Comparison of ENCODE assay signal across 8 mouse cellular contexts in genomic region chr7:16581276-16582100, GRCm38 (mm10). TPM values are rescaled to one million over a fixed set of nuclear protein-coding genes. Genes with fewer than 3 reads are reported as not detected.
DNase-seq lines count a peak whose midpoint lies in the region; ATAC-seq lines count a peak whose summit lies in the region.

No protein-coding gene starts in this region.

- no peak overlapping the region for H3K9ac ChIP-seq in limb, embryonic 11.5 days (ENCODE audit: low read length)

- ATAC-seq in limb, embryonic 11.5 days (ENCODE audit: insufficient number of reproducible peaks, low FRiP score, low TSS enrichment, low read depth), result no peak

- no peaks in the 10 kb centered on the region for H3K9me3 ChIP-seq in heart, embryonic 10.5 days
- no peaks in the 10 kb centered on the region for H3K9me3 ChIP-seq in limb, embryonic 11.5 days (ENCODE audit: control insufficient read depth, low read length)

- H3K36me3 ChIP-seq in heart, embryonic 10.5 days, result no peaks in the 10 kb centered on the region; the same call in 1 of the 2 replicates
- H3K36me3 ChIP-seq in limb, embryonic 11.5 days (ENCODE audit: control insufficient read depth, insufficient read depth, low read length), result no peaks in the 10 kb centered on the region

- H3K27ac ChIP-seq in heart, embryonic 10.5 days, result peak overlapping the region; percentile 81
- no peak overlapping the region for H3K27ac ChIP-seq in limb, embryonic 11.5 days (replicated peaks; ENCODE audit: low read depth, low read length)

- intact Hi-C loops in gastrocnemius, postnatal 14 days (cut with DNase I; ENCODE audit: low total_unique reads), result no loop called here

- DNase-seq in gastrocnemius, postnatal 14 days, result peak; percentile 8
- DNase-seq in gastrocnemius, adult 18-20 months (ENCODE audit: low spot score), result no peak
- DNase-seq in adipocyte (ENCODE audit: low spot score) (peak; percentile 5), MN1 (ENCODE audit: low spot score) (no peak)
- no peak for DNase-seq in heart, embryonic 10.5 days (ENCODE audit: low spot score)
- peak; percentile 28 for DNase-seq in limb, embryonic 11.5 days (ENCODE audit: low spot score)
- no peak for DNase-seq in retina, embryonic 14.5 days (ENCODE audit: low spot score)
- no peak for DNase-seq in thymus, adult 18-20 months

- H3K4me3 ChIP-seq in heart, embryonic 10.5 days, result no peak overlapping the region
- H3K4me3 ChIP-seq in limb, embryonic 11.5 days (ENCODE audit: low read depth, low read length), result no peak overlapping the region

- H3K4me2 ChIP-seq in limb, embryonic 11.5 days (ENCODE audit: low read depth, severe bottlenecking), result no peak overlapping the region

- H3K27me3 ChIP-seq in heart, embryonic 10.5 days (ENCODE audit: insufficient read depth, poor library complexity, severe bottlenecking), result no peaks in the 10 kb centered on the region
- no peaks in the 10 kb centered on the region for H3K27me3 ChIP-seq in limb, embryonic 11.5 days (ENCODE audit: control insufficient read depth, insufficient read depth, low read length)

- H3K4me1 ChIP-seq in heart, embryonic 10.5 days, result peaks cover 74% of the 10 kb centered on the region
- peaks cover 6% of the 10 kb centered on the region for H3K4me1 ChIP-seq in limb, embryonic 11.5 days (ENCODE audit: control insufficient read depth, insufficient read depth, low read length)

- 56% methylated on average over 13 of the region's 13 CpGs for WGBS in heart, embryonic 10.5 days
- WGBS in limb, embryonic 11.5 days, result 58% methylated on average over 13 of the region's 13 CpGs

RNA-seq across cellular contexts. Expression of gene Arhgap35, which starts 33.3 kb away (rescaled TPM):
- total RNA-seq in gastrocnemius, postnatal 14 days (2021), result 10 to 100 TPM; 18.8 to 23.1 TPM
- 10 to 100 TPM; 17.4 to 24.4 TPM for total RNA-seq in gastrocnemius, adult 18-20 months (2021)
- 18.3 and 20.0 TPM in 2 replicates for polyA plus RNA-seq in heart, embryonic 10.5 days (2016; fragmentation: Nextera tagmentation; extraction: Ambion mirVana)
- polyA plus RNA-seq in limb, embryonic 11.5 days (2014; fragmentation: Nextera tagmentation; extraction: Ambion mirVana), result 31.0 and 36.5 TPM in 2 replicates

Comparison
In these comparisons a context has a peak if more than half of its experiments do, and no peak if none do; other contexts are left out.
1. DNase-seq: peak in gastrocnemius, postnatal 14 days (single experiment), adipocyte (single experiment) and limb, embryonic 11.5 days (single experiment); none in gastrocnemius, adult 18-20 months (single experiment), heart, embryonic 10.5 days (single experiment), retina, embryonic 14.5 days (single experiment), thymus, adult 18-20 months (0 of 2) and MN1 (single experiment).